Mouse (Mus musculus): ENCODE measurements around the gene Vav2.

DNA sequence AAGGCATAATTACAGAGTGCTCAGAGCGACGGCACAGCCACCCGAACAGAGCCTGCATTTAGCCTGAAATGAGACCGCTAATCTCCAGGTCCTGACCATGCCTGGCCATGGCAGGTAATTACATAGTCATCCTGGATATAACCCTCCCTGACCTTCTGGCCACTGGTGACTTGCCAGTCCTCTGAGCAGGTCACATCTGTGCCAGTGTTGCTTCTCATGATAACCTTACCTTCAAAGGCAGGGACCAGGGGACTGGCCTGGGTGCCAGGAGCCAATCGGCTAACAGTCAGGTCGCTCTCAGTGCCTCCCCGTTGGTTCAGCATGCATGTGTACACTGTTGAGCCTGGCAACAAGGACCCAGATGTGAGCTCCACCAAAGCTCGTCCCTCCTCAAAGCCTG is 208.3 kb downstream of the Vav2 start:
- TF ChIP-seq HCFC1 (IDR thresholded peaks at IDR 0.05; ENCODE audit: borderline replicate concordance, insufficient read depth, low read length) (no peak), ZNF384 (IDR thresholded peaks at IDR 0.05; ENCODE audit: low read depth, low read length) (no peak), ZC3H11A (IDR thresholded peaks at IDR 0.05; ENCODE audit: borderline replicate concordance, low read depth, low read length) (no peak), MAFK (IDR thresholded peaks at IDR 0.05; ENCODE audit: insufficient read depth, low read depth, low read length) (no peak), CHD2 (IDR thresholded peaks at IDR 0.05; ENCODE audit: low read depth, low read length) (no peak)

All from ES-E14 (cell line).